Comparison of ENCODE assay signal across 10 mouse cellular contexts in the genomic region with DNA sequence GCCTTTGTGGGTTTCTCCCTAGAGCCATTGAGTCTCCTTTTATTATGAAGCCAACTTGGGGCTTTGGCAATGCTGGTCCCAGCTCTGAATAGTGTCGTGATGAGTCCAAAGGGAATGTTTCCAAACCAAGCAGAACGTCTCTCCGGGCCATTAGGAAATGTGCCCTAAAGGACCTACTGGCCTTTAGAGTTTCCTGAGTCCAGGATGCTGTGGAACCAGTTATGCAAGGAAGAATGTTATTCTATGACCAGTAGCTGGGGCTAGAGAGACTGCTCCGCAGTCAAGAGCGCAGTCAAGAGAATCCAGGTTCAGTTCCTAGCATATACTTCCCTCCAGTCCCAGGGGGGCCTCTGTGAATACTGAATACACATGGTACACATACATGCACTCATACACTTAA. TPM values are rescaled to one million over a fixed set of nuclear protein-coding genes. Genes with fewer than 3 reads are reported as not detected.
DNase-seq lines count a peak whose midpoint lies in the region; ATAC-seq and TF ChIP-seq lines count a peak whose summit lies in the region.
"Had no signal": no experiment of that assay in that cellular context is flagged by ENCODE, and none has a peak within 500 bp of the region (broad histone marks: within the 10 kb centered on the region; RNA-seq: fewer than 3 reads in every experiment).

No protein-coding gene starts in this region.

- peaks cover 11% of the 10 kb centered on the region for H3K4me1 ChIP-seq in intestine, embryonic 16.5 days (ENCODE audit: control insufficient read depth, insufficient read depth, low read length)

- peak; percentile 24 for DNase-seq in adrenal gland, postnatal 14 days
- DNase-seq in adrenal gland, postnatal 25 days = no peak
- DNase-seq in layer of hippocampus, adult 2 months (ENCODE audit: low spot score in 2 of 2) = no peak
- no peak for DNase-seq in layer of hippocampus, adult 18-20 months (ENCODE audit: low spot score in 2 of 2)
- DNase-seq in lung, postnatal 25 days (ENCODE audit: low spot score) = peak; percentile 71
- DNase-seq in cerebellum, postnatal 4 days (ENCODE audit: low spot score in 2 of 2) = no peak
- DNase-seq in left cerebral cortex, postnatal 14 days (ENCODE audit: low spot score in 2 of 2) = no peak
- DNase-seq: cerebellum, adult 11 months had no signal

- no peak overlapping the region for H3K9ac ChIP-seq in intestine, embryonic 16.5 days (ENCODE audit: low read depth, low read length)
- H3K9ac ChIP-seq: neural tube, embryonic 12.5 days had no signal

- H3K36me3 ChIP-seq in intestine, embryonic 16.5 days (ENCODE audit: control insufficient read depth, insufficient read depth, low read length) = no peaks in the 10 kb centered on the region
- H3K36me3 ChIP-seq: neural tube, embryonic 12.5 days had no signal

- 53% methylated on average over 5 of the region's 5 CpGs for WGBS in intestine, embryonic 16.5 days

- no peaks in the 10 kb centered on the region for H3K9me3 ChIP-seq in intestine, embryonic 16.5 days (ENCODE audit: control insufficient read depth, low read length)
- H3K9me3 ChIP-seq: neural tube, embryonic 12.5 days had no signal

- no peaks in the 10 kb centered on the region for H3K27me3 ChIP-seq in intestine, embryonic 16.5 days (replicated peaks; ENCODE audit: control insufficient read depth, insufficient read depth, low read length)
- H3K27me3 ChIP-seq: neural tube, embryonic 12.5 days had no signal

- TF ChIP-seq CTCF in layer of hippocampus, adult 2 months (conservative IDR thresholded peaks at IDR 0.05) = peak; percentile 51

- ATAC-seq in intestine, embryonic 16.5 days = peak; percentile 70

- H3K4me3 ChIP-seq in layer of hippocampus, adult 2 months = no peak overlapping the region
- no peak overlapping the region for H3K4me3 ChIP-seq in intestine, embryonic 16.5 days (ENCODE audit: low read length)
- H3K4me3 ChIP-seq: neural tube, embryonic 12.5 days had no signal

- intact Hi-C loops in left cerebral cortex, postnatal 14 days (cut with DNase I) = no loop called here

- H3K4me2 ChIP-seq in intestine, embryonic 16.5 days (ENCODE audit: low read depth, low read length) = no peak overlapping the region
- H3K4me2 ChIP-seq: neural tube, embryonic 12.5 days had no signal

- no peak overlapping the region for H3K27ac ChIP-seq in layer of hippocampus, adult 2 months
- H3K27ac ChIP-seq in intestine, embryonic 16.5 days (ENCODE audit: low read length) = peak overlapping the region; percentile 55
- H3K27ac ChIP-seq: neural tube, embryonic 12.5 days had no signal

RNA-seq across cellular contexts. Expression of gene Rassf3, which starts 23.9 kb away (rescaled TPM):
- total RNA-seq in adrenal gland, postnatal 14 days (2021) = 40.1 and 41.1 TPM in 2 replicates
- total RNA-seq in adrenal gland, postnatal 25 days (2021) = 33.3 and 36.8 TPM in 2 replicates
- 1 to 10 TPM; 8.8 to 9.3 TPM for total RNA-seq in layer of hippocampus, adult 2 months (2021)
- total RNA-seq in layer of hippocampus, adult 18-20 months (2021) = 1 to 10 TPM; 9.6 to 9.8 TPM
- polyA plus RNA-seq in intestine, embryonic 16.5 days (2015; fragmentation: Nextera tagmentation; extraction: Ambion mirVana) = 15.7 and 22.2 TPM in 2 replicates
- 10 to 100 TPM; 29.6 to 33.9 TPM for total RNA-seq in left cerebral cortex, postnatal 14 days (2021)

Comparison
In these comparisons a context has a peak if more than half of its experiments do, and no peak if none do; other contexts are left out.
1. DNase-seq: peak in adrenal gland, postnatal 14 days (single experiment) and lung, postnatal 25 days (single experiment); none in adrenal gland, postnatal 25 days (single experiment), layer of hippocampus, adult 2 months (0 of 2), layer of hippocampus, adult 18-20 months (0 of 2), cerebellum, postnatal 4 days (0 of 2) and left cerebral cortex, postnatal 14 days (0 of 2).